ENCODE assay signal across 12 mouse cellular contexts in genomic region chr12:70880396-70880975, GRCm38 (mm10). TPM values are rescaled to one million over a fixed set of nuclear protein-coding genes. Genes with fewer than 3 reads are reported as not detected.
DNase-seq lines count a peak whose midpoint lies in the region; ATAC-seq and TF ChIP-seq lines count a peak whose summit lies in the region.
"Had no signal": no experiment of that assay in that cellular context is flagged by ENCODE, and none has a peak within 500 bp of the region (broad histone marks: within the 10 kb centered on the region; RNA-seq: fewer than 3 reads in every experiment).

No protein-coding gene starts in this region.

- no peak overlapping the region for H3K4me2 ChIP-seq in stomach, postnatal 0 days (replicated peaks; ENCODE audit: low read depth)
- H3K4me2 ChIP-seq: midbrain, embryonic 15.5 days had no signal

- H3K4me1 ChIP-seq in cerebellum, adult 2 months (ENCODE audit: control insufficient read depth, insufficient read depth, low read length) = peaks cover 41% of the 10 kb centered on the region
- H3K4me1 ChIP-seq in stomach, postnatal 0 days (replicated peaks; ENCODE audit: control insufficient read depth, insufficient read depth) = no peaks in the 10 kb centered on the region
- H3K4me1 ChIP-seq: midbrain, embryonic 15.5 days had no signal

- H3K27me3 ChIP-seq in cerebellum, adult 2 months (ENCODE audit: control insufficient read depth, insufficient read depth, low read length) = no peaks in the 10 kb centered on the region
- H3K27me3 ChIP-seq in stomach, postnatal 0 days (ENCODE audit: control insufficient read depth, insufficient read depth, low read length) = no peaks in the 10 kb centered on the region
- H3K27me3 ChIP-seq: midbrain, embryonic 15.5 days had no signal

- ATAC-seq in stomach, postnatal 0 days (ENCODE audit: low FRiP score, low TSS enrichment) = 0 out of 2 replicates have a peak, but pooled peaks have one; percentile 21
- ATAC-seq: activated CD4-positive, CD25-positive, alpha-beta regulatory T cell, adult 4 months; midbrain, embryonic 15.5 days had no signal

- WGBS in cerebellum, adult 2 months = 18% methylated on average over 9 of the region's 9 CpGs
- WGBS in stomach, postnatal 0 days = 63% methylated on average over 9 of the region's 9 CpGs

- no peak overlapping the region for H3K4me3 ChIP-seq in layer of hippocampus, adult 2 months
- H3K4me3 ChIP-seq in cerebellum, adult 2 months (replicated peaks; ENCODE audit: insufficient read depth, low read depth, low read length) = no peak overlapping the region
- no peak overlapping the region for H3K4me3 ChIP-seq in stomach, postnatal 0 days (ENCODE audit: low read depth, low read length)
- H3K4me3 ChIP-seq: midbrain, embryonic 15.5 days had no signal

- peaks cover 19% of the 10 kb centered on the region for H3K36me3 ChIP-seq in stomach, postnatal 0 days (ENCODE audit: control insufficient read depth, insufficient read depth, low read length)
- H3K36me3 ChIP-seq: midbrain, embryonic 15.5 days had no signal

- TF ChIP-seq CTCF in layer of hippocampus, adult 2 months (conservative IDR thresholded peaks at IDR 0.05) = no peak
- no peak for TF ChIP-seq CTCF in cerebellum, adult 2 months (IDR thresholded peaks at IDR 0.05; ENCODE audit: borderline replicate concordance, insufficient read depth, low read depth, low read length)
- TF ChIP-seq CTCF in stomach, postnatal 0 days (IDR thresholded peaks at IDR 0.05; ENCODE audit: low read depth) = no peak

- no peak for TF ChIP-seq POLR2A in cerebellum, adult 2 months (IDR thresholded peaks at IDR 0.05; ENCODE audit: borderline replicate concordance, insufficient read depth, low read length)

- peak; percentile 13 for DNase-seq in gastrocnemius, adult 18-20 months (ENCODE audit: low spot score)
- no peak for DNase-seq in gastrocnemius, postnatal 4 days (ENCODE audit: low spot score in 2 of 2)
- no peak for DNase-seq in layer of hippocampus, adult 2 months (ENCODE audit: low spot score in 2 of 2)
- DNase-seq in layer of hippocampus, adult 18-20 months (ENCODE audit: low spot score in 2 of 2) = no peak
- peak; percentile 49 to 60 for DNase-seq in cerebellum, adult 2 months
- no peak for DNase-seq in stomach, postnatal 0 days (ENCODE audit: low spot score)
- no peak for DNase-seq in left cerebral cortex, adult 9 months (ENCODE audit: low spot score in 2 of 2)
- DNase-seq in liver = no peak
- DNase-seq: lung, postnatal 14 days had no signal

- TF ChIP-seq EP300 in stomach, postnatal 0 days (optimal IDR thresholded peaks at IDR 0.05) = no peak

- H3K27ac ChIP-seq in layer of hippocampus, adult 2 months = peak overlapping the region; percentile 58; the same call in 1 of the 2 replicates
- peak overlapping the region; percentile 65 for H3K27ac ChIP-seq in cerebellum, adult 2 months (ENCODE audit: insufficient read depth, low read length)
- H3K27ac ChIP-seq in stomach, postnatal 0 days (replicated peaks) = no peak overlapping the region
- H3K27ac ChIP-seq: kidney, postnatal 0 days; midbrain, embryonic 15.5 days had no signal

- no peaks in the 10 kb centered on the region for H3K9me3 ChIP-seq in stomach, postnatal 0 days (ENCODE audit: control insufficient read depth, low read length)
- H3K9me3 ChIP-seq: midbrain, embryonic 15.5 days had no signal

- H3K9ac ChIP-seq in stomach, postnatal 0 days (ENCODE audit: low read length) = no peak overlapping the region
- H3K9ac ChIP-seq: midbrain, embryonic 15.5 days had no signal

RNA-seq across cellular contexts. Expression of gene Frmd6, which starts 55.2 kb away (rescaled TPM):
- total RNA-seq in gastrocnemius, adult 18-20 months (2021) = 10 to 100 TPM; 10.2 to 18.8 TPM
- 10 to 100 TPM; 50.2 to 54.1 TPM for total RNA-seq in gastrocnemius, postnatal 4 days (2021)
- total RNA-seq in layer of hippocampus, adult 2 months (2021) = 10 to 100 TPM; 17.6 to 18.4 TPM
- 10 to 100 TPM; 21.0 to 22.9 TPM for total RNA-seq in layer of hippocampus, adult 18-20 months (2021)
- polyA plus RNA-seq in cerebellum, adult 2 months (2012; rRNA removed) = 11.2 and 14.2 TPM in 2 replicates
- 17.1 and 17.2 TPM in 2 replicates for polyA plus RNA-seq in stomach, postnatal 0 days (2015; fragmentation: Nextera tagmentation; extraction: Ambion mirVana)

RNA-seq across cellular contexts. Expression of gene Actr10, which starts 57.2 kb away (rescaled TPM):
- 100 to 1,000 TPM in 1 of 2 experiments, 10 to 100 TPM in 1; 93.2 to 103 TPM for total RNA-seq in gastrocnemius, adult 18-20 months (2021)
- total RNA-seq in gastrocnemius, postnatal 4 days (2021) = 100 to 1,000 TPM; 134 to 135 TPM
- total RNA-seq in layer of hippocampus, adult 2 months (2021) = 100 to 1,000 TPM; 160 to 172 TPM
- total RNA-seq in layer of hippocampus, adult 18-20 months (2021) = 100 to 1,000 TPM; 149 to 160 TPM
- 108 and 110 TPM in 2 replicates for polyA plus RNA-seq in cerebellum, adult 2 months (2012; rRNA removed)
- polyA plus RNA-seq in stomach, postnatal 0 days (2015; fragmentation: Nextera tagmentation; extraction: Ambion mirVana) = 193 and 199 TPM in 2 replicates

Comparison
In these comparisons a context has a peak if more than half of its experiments do, and no peak if none do; other contexts are left out.
1. DNase-seq: peak in gastrocnemius, adult 18-20 months (single experiment) and cerebellum, adult 2 months (2 of 2); none in gastrocnemius, postnatal 4 days (0 of 2), layer of hippocampus, adult 2 months (0 of 2), layer of hippocampus, adult 18-20 months (0 of 2), stomach, postnatal 0 days (single experiment), left cerebral cortex, adult 9 months (0 of 2) and liver (single experiment).